Mouse (Mus musculus): ENCODE measurements around the gene Gm20388. TPM values are rescaled to one million over a fixed set of nuclear protein-coding genes. Genes with fewer than 3 reads are reported as not detected.

Gene Gm20388
- polyA plus RNA-seq, 1 experiment from 2014 or later = not detected

DNA sequence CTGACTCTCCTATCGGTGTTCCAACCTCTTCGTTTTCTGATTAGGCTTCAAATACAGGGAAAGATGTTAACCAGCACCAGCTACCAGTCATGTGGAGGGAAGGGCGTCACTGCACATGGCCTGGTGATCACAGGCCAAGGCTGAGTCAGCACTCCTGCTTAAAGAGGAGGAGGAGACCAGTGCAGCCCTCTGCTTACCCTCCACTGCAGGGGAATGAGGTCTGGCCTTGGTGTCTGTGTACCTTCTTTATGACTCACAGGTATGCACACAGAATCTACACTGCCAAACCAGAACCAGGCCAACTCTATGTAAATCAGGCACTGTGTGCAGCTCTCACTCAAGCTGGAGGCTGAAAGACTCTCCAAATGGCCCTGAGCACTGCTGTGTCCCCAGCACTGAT, 1900.9 kb downstream of the Gm20388 start:
- Histone ChIP-seq H3K4me3 (no peak overlapping the region), H3K4me2 (no peak overlapping the region), H3K36me3 (peaks cover 21% of the 10 kb centered on the region), H3K27me3 (no peaks in the 10 kb centered on the region), H3K4me1 (replicated peaks) (peaks cover 10% of the 10 kb centered on the region; the same call in 1 of the 2 replicates), H3K9ac (no peak overlapping the region), H3K9me3 (replicated peaks) (no peaks in the 10 kb centered on the region), H3K27ac (no peak overlapping the region)
- no peak for ATAC-seq (replicated peaks; ENCODE audit: insufficient number of reproducible peaks, insufficient read depth, low FRiP score, low read depth)
- WGBS = 80% methylated on average over 3 of the region's 3 CpGs

DNA sequence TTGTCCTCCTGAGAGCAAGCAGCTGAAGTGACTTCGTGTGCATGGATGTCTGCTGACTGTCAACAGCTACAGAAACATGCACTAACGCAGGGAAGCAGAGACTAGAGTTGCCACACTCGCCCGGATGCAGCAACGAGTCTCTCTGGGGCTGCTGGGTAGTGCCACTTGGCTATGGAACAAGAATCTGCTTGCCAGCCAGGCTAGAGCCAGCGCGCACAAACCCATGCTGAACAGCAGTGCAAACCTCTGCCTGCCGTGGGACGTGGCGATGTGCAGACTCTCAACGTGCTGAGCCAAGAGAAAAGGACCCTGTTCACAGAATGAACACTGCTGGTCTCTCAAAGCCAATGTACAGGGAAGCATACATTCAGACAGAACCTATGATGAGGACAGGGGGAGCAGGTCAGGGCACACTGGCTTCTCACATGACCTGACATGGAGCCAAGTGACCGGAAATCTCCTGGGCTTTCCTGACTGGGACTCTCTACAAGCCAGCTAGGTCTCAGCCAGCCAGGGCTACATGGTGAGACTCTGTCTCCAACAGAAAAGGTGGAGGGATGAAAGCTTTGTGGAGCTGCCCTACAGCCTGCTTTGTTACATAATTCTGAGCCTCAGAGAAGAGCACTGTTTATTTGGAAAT, 1901.4 kb downstream of the Gm20388 start:
- H3K27me3 ChIP-seq = no peaks in the 10 kb centered on the region
- H3K9ac ChIP-seq = no peak overlapping the region
- H3K36me3 ChIP-seq = peaks cover 21% of the 10 kb centered on the region
- peaks cover 10% of the 10 kb centered on the region; the same call in 1 of the 2 replicates for H3K4me1 ChIP-seq (replicated peaks)
- no peaks in the 10 kb centered on the region for H3K9me3 ChIP-seq (replicated peaks)
- WGBS = 85% methylated on average over 12 of the region's 12 CpGs
- H3K4me3 ChIP-seq = no peak overlapping the region
- ATAC-seq (replicated peaks; ENCODE audit: insufficient number of reproducible peaks, insufficient read depth, low FRiP score, low read depth) = no peak
- no peak overlapping the region for H3K27ac ChIP-seq
- H3K4me2 ChIP-seq = no peak overlapping the region

DNA sequence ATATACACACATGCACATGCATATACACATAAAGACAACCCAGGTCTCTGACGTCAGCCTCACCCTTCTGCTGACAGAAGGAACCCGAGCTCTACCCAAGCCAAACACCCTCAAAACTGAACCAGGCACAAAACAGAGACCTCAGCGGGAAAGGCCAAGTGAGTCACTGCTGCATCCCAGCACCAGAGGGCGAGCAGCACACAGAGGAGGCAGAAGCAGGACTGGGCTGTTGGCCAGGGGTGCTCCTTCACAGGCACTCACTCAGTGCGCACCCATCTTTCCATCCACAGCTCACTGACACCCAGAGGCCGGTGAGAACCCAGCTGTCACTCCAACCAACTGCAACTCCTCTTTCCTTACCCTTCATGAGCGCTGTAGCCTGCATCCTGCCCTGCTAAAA, 1907.6 kb downstream of the Gm20388 start:
- Histone ChIP-seq H3K4me1 (replicated peaks) (no peaks in the 10 kb centered on the region), H3K4me3 (no peak overlapping the region), H3K9me3 (replicated peaks) (no peaks in the 10 kb centered on the region), H3K4me2 (no peak overlapping the region), H3K27me3 (no peaks in the 10 kb centered on the region), H3K9ac (no peak overlapping the region), H3K36me3 (peaks cover 28% of the 10 kb centered on the region), H3K27ac (no peak overlapping the region)
- ATAC-seq (replicated peaks; ENCODE audit: insufficient number of reproducible peaks, insufficient read depth, low FRiP score, low read depth) = no peak
- WGBS = 78% methylated on average over 7 of the region's 7 CpGs

DNA sequence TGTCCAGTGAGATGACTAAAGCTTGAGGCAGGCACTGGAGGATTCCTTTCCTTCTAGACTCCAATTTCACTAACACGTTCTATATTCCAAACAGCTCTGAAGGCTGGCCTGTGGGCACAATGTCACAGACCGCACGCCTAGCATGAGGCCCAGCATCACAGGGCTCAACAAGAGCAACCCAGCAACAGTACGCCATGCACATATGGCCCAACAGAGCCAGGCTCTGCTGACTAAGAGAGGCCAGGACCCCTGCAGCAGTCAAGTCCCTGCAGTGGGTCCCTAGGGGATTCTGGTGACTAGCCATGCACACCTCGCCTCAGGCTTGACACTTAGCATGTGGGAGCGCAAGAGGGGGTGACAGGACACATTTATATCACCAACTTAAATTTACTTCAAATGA, 1910.2 kb downstream of the Gm20388 start:
- Histone ChIP-seq H3K27ac (no peak overlapping the region), H3K27me3 (no peaks in the 10 kb centered on the region)
- no peak for ATAC-seq (replicated peaks; ENCODE audit: insufficient number of reproducible peaks, insufficient read depth, low FRiP score, low read depth)

DNA sequence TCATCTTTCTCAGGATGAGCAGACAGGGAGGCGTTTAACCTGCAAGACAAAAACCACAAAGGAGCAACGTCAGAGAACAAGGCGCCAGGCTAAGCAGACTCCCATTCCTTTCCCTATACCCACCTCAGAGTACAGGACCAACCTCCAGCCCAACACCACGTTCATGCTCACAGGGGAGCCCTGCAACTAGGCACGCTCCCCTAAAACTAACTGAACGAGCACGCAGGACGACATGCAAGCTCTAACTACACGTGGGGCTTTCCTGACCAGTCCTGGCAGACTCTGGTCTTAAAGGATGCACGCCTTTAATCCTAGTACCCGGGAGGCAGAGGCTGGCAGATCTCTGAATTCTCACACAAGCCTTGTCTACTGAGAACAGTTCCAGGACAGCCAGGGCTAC, 1910.7 kb downstream of the Gm20388 start:
- Histone ChIP-seq H3K9me3 (replicated peaks) (no peaks in the 10 kb centered on the region), H3K27ac (no peak overlapping the region), H3K4me1 (replicated peaks) (no peaks in the 10 kb centered on the region), H3K4me2 (no peak overlapping the region), H3K36me3 (peaks cover 16% of the 10 kb centered on the region; the same call in 1 of the 2 replicates), H3K27me3 (no peaks in the 10 kb centered on the region), H3K9ac (no peak overlapping the region), H3K4me3 (no peak overlapping the region)
- no peak for ATAC-seq (replicated peaks; ENCODE audit: insufficient number of reproducible peaks, insufficient read depth, low FRiP score, low read depth)
- 87% methylated on average over 11 of the region's 11 CpGs for WGBS

More for the DNA sequence above, 1910.2 kb downstream of the Gm20388 start:
- 92% methylated on average over 6 of the region's 6 CpGs for WGBS
- Histone ChIP-seq H3K4me2 (no peak overlapping the region), H3K4me1 (replicated peaks) (no peaks in the 10 kb centered on the region), H3K4me3 (no peak overlapping the region), H3K9me3 (replicated peaks) (no peaks in the 10 kb centered on the region), H3K9ac (no peak overlapping the region), H3K36me3 (peaks cover 16% of the 10 kb centered on the region; the same call in 1 of the 2 replicates)

DNA sequence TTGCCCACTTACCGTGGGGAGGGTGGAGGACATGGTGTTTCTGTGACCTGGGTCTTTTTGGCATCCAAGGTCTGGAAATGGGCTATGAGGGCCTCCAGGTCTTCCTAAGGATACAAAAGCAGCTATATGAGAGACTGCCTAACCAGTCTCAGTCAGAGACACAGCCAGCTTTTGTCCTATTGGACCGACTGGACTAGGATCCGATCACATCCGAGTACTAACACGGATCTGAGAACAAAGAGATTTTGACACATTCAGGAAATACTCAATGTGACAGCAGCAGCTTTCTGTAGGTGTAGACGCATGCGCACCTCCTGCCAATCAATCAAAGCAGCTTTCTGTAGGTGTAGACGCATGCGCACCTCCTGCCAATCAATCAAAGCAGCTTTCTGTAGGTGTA, 1911.1 kb downstream of the Gm20388 start:
- Histone ChIP-seq H3K9me3 (replicated peaks) (no peaks in the 10 kb centered on the region), H3K36me3 (peaks cover 16% of the 10 kb centered on the region; the same call in 1 of the 2 replicates), H3K4me3 (no peak overlapping the region), H3K9ac (no peak overlapping the region), H3K27ac (no peak overlapping the region), H3K27me3 (no peaks in the 10 kb centered on the region), H3K4me2 (no peak overlapping the region), H3K4me1 (replicated peaks) (no peaks in the 10 kb centered on the region)
- ATAC-seq (replicated peaks; ENCODE audit: insufficient number of reproducible peaks, insufficient read depth, low FRiP score, low read depth) = no peak
- WGBS = 88% methylated on average over 9 of the region's 9 CpGs

DNA sequence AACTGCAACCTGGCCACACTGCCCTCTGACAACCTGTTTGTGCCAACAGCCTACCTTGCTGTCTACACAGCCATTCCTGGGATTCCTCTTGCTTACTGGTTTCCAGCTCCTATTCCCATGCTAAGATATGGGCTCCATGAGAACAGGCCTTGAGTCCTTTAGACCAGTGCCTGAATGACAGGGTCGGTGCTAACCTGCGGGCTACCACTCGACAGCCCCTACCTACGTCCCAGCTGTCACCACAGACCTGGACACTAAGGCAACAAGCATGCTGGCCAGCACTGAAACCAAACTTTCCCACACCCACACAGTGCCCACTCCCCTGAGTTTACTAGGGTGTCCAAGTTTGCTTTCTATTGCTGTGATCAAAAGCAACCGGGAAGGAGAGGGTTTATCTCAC, 1917.1 kb downstream of the Gm20388 start:
- peaks cover 18% of the 10 kb centered on the region for H3K4me1 ChIP-seq (replicated peaks)
- WGBS = 86% methylated on average over 5 of the region's 5 CpGs
- H3K9me3 ChIP-seq (replicated peaks) = no peaks in the 10 kb centered on the region
- H3K4me3 ChIP-seq = peak overlapping the region; percentile 77; the same call in 1 of the 2 replicates
- H3K36me3 ChIP-seq = no peaks in the 10 kb centered on the region
- H3K9ac ChIP-seq = no peak overlapping the region
- H3K27me3 ChIP-seq = no peaks in the 10 kb centered on the region
- no peak overlapping the region for H3K27ac ChIP-seq
- peak overlapping the region; percentile 86; the same call in 1 of the 2 replicates for H3K4me2 ChIP-seq
- no peak for ATAC-seq (replicated peaks; ENCODE audit: insufficient number of reproducible peaks, insufficient read depth, low FRiP score, low read depth)

DNA sequence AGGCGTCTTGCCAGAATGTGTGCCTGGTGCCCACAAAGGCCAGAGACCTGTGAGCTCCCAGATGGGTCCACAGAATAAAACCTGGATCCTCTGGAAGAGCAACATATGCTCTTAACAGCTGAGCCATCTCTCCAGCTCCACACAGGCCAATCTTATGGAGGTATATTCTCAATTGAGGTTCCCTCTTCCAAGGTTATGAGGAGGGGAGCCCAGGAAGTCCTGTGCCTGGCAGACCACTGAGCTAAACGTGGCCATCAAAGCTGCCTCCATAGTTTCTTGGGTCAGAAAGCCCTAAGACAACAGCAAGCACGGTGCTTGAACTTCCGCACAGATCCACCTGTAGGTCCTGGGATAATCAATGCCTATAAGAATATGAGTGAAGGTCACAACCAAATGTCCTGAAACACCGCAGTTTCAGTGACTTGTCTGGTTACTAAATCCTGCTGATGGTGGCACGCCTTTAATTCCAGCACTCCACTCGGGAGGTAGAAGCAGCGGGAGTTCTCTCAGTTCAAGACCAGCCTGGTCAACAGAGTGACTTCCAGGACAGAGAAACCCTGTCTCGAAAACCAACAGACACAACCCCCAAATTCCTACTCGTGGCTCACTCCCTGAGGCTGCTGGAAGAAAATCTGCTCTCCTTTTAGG, 1917.9 kb downstream of the Gm20388 start:
- Histone ChIP-seq H3K27me3 (no peaks in the 10 kb centered on the region), H3K4me1 (replicated peaks) (peaks cover 18% of the 10 kb centered on the region), H3K27ac (no peak overlapping the region), H3K9ac (peak overlapping the region; percentile 72), H3K36me3 (no peaks in the 10 kb centered on the region), H3K4me3 (peak overlapping the region; percentile 77), H3K4me2 (peak overlapping the region; percentile 86), H3K9me3 (replicated peaks) (no peaks in the 10 kb centered on the region)
- 29% methylated on average over 10 of the region's 10 CpGs for WGBS
- no peak for ATAC-seq (replicated peaks; ENCODE audit: insufficient number of reproducible peaks, insufficient read depth, low FRiP score, low read depth)

DNA sequence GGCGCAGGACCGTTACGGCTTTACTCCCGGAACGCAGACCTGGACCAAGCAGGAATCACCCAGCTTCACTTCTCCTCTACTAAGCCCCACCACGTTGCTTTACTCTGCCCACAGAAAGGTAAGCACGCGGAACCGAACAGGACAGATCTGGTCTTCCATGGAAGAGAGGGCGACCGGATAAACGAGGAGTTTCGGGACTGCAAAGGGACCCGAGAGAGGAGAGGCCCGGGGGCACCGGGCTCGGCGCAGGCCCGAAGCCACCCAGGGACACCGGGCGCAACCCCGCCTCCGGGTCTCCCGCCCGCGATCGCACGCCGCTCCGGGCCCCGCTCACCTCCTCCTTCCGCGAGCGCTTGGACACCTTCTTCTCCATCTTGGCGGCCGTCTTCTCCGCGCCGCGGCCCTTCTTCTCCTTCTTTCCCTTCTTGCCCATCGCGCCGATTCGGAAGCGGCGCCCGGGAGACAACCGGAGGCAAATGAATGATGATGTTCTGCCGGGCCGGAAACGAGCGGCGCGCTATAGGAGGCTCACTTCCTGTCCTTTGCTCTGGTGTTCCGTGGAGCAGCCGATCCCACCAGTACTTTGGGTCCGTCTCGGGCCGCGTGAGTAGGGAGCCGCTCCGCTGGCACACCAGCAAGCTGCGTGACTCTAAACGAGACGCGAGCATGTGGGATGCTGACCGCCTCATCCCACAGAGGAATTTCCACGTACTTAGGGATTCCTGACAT, 1918.6 kb downstream of the Gm20388 start, which contains the start of gene Klhdc4:
Gene Klhdc4 (minus strand): TSS at position 522 of the 729 bp plus-strand sequence.
- ATAC-seq (replicated peaks; ENCODE audit: insufficient number of reproducible peaks, insufficient read depth, low FRiP score, low read depth) = peak; percentile 94
- Histone ChIP-seq H3K27ac (peak within 1 kb of the TSS; percentile 33), H3K4me3 (peak within 1 kb of the TSS; percentile 77), H3K4me2 (peak within 1 kb of the TSS; percentile 86), H3K36me3 (no peaks in the 10 kb centered on the region), H3K9me3 (replicated peaks) (no peaks in the 10 kb centered on the region), H3K27me3 (no peaks in the 10 kb centered on the region), H3K4me1 (replicated peaks) (peaks cover 18% of the 10 kb centered on the region), H3K9ac (peak within 1 kb of the TSS; percentile 72)
- under 1% methylated on average over 68 of the region's 68 CpGs for WGBS

DNA sequence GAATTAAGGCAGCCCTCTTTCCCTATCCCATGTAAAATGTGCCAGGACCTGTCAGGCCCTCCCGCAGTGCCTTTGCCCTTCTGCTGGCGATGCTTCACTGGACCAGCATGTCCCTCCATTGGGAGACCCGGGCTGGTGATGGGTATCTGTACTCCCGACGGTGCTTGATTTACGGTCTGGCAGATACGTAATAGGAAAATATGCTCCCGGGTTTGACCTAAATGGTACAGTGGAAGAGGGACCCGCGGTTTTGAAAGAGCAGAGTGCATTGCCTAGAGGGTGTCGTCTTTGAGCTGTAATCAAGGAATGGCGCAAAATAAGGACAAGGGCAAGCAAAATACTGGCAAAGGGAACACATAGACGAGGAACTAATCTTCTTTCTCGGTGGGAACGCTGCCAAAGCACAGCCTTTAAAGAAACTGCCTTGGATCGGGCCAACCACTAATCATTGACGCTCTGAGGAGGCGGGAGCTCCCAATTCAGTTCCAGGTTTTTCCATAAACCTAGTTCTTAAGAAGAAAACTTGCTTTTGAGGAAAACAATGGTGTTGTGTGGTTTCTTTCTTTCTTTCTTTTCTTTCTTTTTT, 1919.2 kb downstream of the Gm20388 start:
- Histone ChIP-seq H3K27me3 (no peaks in the 10 kb centered on the region), H3K36me3 (no peaks in the 10 kb centered on the region), H3K4me3 (peak overlapping the region; percentile 77), H3K9ac (peak overlapping the region; percentile 72), H3K4me1 (replicated peaks) (peaks cover 18% of the 10 kb centered on the region), H3K9me3 (replicated peaks) (no peaks in the 10 kb centered on the region), H3K27ac (peak overlapping the region; percentile 33), H3K4me2 (peak overlapping the region; percentile 86)
- peak; percentile 66 for ATAC-seq (replicated peaks; ENCODE audit: insufficient number of reproducible peaks, insufficient read depth, low FRiP score, low read depth)
- WGBS = 17% methylated on average over 18 of the region's 18 CpGs

DNA sequence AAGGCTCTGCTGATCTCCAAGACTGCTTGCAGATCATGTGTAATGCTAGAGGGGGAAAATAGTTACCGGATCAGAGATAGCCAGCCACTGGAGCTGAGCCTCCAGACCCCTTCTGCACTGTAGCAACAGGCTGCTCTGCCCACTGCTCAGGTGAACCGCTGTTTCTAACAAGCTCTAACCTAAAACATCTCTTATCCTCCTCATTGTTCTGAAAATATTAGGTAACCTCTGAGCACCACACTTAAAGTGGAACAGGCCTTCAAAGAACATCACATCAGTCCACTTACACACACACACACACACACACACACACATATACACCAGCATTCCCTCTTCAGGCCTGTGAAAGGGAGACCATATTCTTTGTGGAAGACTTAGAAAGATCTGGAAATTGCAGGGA, 1921.4 kb downstream of the Gm20388 start:
- WGBS = 71% methylated on average over 2 of the region's 2 CpGs
- Histone ChIP-seq H3K27me3 (no peaks in the 10 kb centered on the region), H3K36me3 (no peaks in the 10 kb centered on the region), H3K27ac (no peak overlapping the region), H3K4me3 (no peak overlapping the region), H3K9me3 (replicated peaks) (no peaks in the 10 kb centered on the region), H3K4me2 (no peak overlapping the region), H3K4me1 (replicated peaks) (peaks cover 18% of the 10 kb centered on the region), H3K9ac (no peak overlapping the region)
- no peak for ATAC-seq (replicated peaks; ENCODE audit: insufficient number of reproducible peaks, insufficient read depth, low FRiP score, low read depth)
